Mouse (Mus musculus): Measurements from ENCODE around the gene Kcnh4. TPM values are rescaled to one million over a fixed set of nuclear protein-coding genes. Genes with fewer than 3 reads are reported as not detected.

Gene Kcnh4
- not detected in 2 replicates for total RNA-seq (2023)

DNA sequence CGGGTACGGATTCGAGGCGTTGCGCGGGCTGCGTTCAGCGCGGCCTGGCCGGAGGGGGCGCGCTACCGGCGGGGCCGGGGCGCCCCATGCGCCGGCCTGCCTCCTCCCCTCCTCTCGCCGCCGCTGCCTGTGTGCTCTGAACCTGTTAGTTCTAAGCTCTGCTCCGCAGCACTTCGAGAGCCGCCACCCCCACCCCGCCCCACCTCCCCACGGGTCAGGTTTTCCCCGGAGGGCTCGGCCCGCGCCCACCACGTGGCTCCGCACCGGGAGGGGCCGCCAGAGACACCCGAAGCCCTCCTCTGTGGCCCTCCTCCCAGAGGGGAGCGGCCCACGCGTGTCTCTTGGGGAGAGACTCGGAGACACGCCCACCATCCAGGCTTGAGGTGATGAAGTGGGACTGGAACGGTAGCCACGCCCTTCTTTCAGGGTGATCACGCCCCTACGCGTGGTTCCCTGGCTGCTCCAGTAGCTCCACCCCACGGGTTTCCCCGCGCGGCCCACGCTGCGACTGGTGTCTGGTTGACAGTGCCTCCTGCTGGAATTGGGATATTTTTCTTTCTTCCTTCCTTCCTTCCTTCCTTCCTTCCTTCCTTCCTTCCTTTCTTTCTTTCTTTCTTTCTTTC is at the start of gene Kcnh4:
TSS of gene Kcnh4 (minus strand) at position 332 of the 623 bp plus-strand sequence.

DNA sequence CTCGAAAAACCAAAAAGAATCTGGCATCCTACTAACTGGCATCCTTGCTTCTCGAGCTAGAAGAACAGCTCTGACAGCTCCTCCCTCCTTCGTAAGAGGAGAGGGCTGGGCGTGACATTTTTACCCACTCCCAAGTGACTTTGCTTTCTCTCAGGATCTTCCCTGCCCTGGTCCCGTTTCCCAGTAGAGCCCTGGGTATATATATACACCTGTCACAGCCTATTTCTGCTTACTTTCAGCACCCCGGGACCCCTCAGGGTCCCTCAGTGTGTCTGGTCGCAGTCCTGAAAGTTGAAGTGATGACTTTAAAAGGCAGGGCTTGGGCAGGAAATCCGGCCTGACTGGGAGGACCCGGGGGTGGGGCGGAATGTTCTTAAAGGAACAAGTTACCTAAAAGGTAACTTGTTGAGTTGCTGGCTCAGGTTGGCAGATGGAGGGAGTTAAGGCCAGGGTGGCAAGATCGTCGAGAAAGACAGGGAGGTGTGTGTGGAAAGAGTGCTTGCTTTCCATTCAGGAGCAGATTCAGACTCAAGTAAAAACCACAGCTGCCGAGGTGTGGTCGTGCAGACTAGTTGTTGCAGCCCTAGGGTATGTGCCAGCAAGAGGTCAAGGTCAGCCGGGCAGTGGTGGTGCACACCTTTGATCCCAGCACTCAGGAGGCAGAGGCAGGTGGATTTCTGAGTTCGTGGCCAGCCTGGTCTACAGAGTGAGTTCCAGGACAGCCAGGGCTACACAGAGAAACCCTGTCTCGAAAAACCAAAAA is 11.1 kb upstream of the Kcnh4 start, which contains the start of gene Ghdc:
TSS of gene Ghdc (minus strand) at position 312 of the 763 bp plus-strand sequence.

DNA sequence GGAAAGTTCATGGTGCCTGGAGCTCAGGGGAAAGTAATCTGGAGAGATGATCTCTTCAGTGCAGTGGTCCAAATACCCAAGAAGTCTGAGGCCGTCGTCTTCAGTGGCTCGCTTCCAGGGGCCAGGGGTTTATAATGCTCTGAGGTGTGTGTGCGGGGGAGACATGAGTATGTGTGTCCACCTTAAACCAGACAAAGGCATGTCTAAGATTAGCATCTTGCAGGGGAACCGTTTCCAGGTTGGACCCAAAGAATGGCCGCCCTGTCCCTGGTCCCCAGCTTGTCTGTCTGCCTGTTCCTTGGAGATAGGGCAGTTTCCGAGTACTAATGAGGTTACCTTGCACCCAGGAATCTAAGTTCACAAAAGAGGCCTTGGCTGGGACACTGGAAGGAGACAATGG is 3.1 kb upstream of the Kcnh4 start, which contains the start of gene Hcrt:
TSS of gene Hcrt (minus strand) at position 101 of the 400 bp plus-strand sequence.

DNA sequence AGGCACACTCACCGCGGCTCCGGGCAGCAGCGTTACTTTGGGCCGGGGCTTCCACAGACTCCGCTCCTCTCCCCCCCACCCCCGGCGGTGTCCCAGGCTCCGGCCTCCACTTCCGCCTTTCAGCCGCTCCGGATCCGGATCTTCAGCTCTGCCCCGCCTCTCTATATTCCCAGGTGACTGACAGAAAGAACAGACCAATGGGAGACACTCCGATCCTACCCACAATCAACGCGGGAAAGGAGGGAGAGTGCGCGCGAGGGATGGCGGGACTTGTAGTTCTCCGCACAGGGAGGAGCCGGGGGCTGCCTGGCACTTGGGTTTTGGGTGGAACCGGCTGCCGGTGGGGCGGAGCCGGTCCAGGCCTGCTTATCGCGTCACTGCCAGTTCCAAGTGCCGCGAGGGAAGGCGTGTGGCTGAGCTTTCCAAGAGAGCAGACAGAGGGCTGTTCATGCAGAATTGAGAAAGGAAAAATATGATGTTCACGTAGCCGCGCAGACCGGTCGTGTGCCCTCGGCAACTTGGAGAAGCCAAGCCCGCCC is 21.6 kb downstream of the Kcnh4 start, which contains the start of gene Rab5c:
TSS of gene Rab5c (minus strand) at position 150 of the 539 bp plus-strand sequence.

DNA sequence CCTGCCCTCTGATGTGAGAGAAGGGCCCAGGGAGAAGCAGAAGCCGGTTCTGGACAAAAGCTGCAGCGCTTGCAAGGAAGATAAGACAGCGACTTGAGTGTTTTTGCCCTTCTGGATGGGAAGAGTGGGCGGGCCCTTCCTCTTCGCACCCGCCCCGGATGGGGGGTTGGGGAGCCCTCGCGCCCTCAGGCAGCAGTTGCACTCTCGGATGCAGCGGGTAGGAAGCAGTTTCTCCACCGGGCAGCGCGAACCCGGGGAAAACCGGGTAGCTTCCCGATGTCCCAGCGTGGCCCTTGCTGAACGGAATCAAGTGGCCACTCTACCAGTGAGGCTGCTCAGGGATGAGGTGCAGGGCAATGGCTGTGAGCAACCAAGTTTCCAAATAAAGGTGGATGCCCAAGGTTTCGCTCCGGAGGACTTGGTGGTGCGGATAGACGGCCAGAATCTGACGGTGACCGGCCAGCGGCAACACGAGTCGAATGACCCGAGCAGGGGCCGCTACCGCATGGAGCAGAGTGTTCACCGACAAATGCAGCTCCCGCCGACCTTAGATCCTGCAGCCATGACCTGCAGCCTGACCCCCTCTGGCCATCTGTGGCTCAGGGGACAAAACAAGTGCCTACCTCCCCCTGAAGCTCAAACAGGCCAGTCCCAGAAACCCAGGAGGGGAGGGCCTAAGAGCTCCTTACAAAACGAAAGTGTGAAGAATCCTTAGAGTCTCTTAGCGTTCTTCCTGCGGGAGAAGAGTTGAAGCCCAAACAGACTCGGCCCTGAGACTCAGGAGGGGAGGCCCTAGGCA is 45.8 kb downstream of the Kcnh4 start, which contains the start of gene Hspb9:
TSS of gene Hspb9 (plus strand) at position 116 of the 799 bp plus-strand sequence.

DNA sequence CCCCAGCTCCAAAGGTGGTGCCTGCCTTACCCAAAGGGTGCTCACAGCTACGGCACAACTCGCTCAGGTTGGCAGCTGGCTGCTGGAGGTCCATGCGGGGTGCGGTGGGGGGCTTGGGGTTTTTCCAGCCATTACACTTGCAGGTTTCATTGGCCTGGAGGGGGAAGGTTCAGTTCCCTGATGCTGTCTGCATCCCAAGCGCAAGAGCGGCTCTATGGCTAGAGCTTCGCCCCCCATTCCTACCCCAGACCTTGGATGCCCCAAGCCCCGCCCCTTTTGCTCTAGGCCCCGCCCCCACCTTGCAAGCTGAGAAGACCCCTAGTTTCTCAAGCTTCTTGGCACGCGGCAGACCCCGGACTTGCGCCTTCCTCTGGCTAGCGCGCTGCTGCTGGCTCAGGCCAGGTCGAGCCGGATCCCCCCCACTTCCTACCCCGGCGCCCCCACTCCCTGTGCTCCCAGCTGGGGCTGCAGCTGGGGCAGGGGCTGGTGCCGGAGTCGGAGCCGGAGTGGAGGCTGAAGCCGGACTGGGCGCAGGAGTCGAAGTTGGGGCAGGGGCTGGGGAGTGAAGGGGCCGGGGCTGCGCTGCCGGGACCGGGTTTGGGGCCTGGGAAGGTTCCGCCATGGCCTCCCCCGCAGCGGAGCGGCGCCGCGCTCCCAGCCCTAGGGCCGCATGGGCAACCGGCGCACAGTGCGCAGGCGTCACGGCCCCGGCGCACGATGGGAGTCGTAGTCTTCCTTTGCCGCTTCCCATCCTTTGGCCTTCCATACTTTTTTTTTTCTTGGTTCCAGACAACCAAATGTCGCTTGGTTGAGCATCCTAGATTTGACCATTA is 47.7 kb downstream of the Kcnh4 start, which contains the start of gene Kat2a:
TSS of gene Kat2a (minus strand) at position 683 of the 833 bp plus-strand sequence.

DNA sequence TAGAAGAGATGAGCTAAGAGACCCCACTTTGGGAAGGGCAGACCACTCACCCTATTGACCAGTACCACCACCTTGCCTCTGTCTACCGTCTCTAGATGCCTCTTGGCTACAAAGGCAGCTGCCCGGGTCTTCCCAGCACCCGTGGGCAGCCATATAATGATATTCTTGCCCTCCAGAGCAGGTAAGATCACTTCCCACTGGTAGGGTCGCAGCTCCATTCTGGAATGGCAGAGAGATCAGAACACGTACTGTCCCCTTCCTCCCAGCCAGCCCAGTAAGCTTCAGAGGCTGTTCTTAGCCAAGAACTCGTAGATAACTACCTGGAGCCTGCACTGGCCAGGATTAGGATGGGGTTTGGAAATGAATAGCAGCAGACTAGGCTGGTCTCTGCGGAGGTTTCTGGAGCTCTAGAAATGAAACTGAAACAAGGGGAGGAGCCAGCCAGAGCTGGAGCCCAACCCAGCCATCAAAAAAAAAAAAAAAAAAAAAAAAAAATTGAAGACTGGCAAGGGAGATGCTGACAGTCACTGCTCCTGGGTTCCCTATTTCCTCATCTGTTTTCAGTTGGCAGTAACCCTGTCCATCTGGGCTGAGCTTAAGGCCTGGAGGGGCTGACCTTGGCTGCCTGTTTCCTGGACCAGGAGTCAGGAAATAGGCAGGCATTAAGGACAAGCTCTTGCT is 55.8 kb downstream of the Kcnh4 start, which contains the start of gene Dhx58:
TSS of gene Dhx58 (minus strand) at position 421 of the 681 bp plus-strand sequence.

DNA sequence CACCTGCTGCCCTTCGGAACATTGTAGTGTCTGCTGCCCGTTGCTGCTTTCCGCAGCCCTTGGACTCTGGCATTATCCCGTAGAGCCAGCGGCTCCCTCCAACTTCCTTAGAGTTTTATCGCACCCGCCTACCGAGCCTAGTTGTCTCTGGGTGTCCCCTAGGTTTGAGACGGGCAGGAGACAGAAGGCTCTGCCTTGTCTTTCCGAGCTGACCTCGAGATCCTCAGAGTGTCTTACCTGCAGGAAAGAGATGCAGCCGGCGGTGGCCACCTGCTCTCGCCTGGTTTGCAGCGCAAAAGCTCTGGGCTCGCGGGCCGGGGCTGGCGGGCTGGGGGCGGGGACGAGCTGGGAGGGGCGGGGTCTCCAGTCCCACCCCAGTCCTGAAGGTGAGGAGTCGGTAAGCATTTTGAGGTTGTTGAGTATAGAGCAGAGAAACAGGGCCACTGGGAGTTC is 67.6 kb downstream of the Kcnh4 start, which contains the start of gene Zfp385c:
TSS of gene Zfp385c (minus strand) at position 292 of the 453 bp plus-strand sequence.

Other genes with a start within 250 kb of the Kcnh4 start
- 116 and 138 TPM in 2 replicates for gene Acly, start 231.9 kb downstream of the Kcnh4 start, total RNA-seq (2023)
- gene Ttc25, start 214.3 kb downstream of the Kcnh4 start, total RNA-seq (2023), result not detected in 2 replicates
- gene Cnp, start 185.0 kb downstream of the Kcnh4 start, total RNA-seq (2023), result 8.8 and 11.1 TPM in 2 replicates
- 38.6 and 41.5 TPM in 2 replicates for gene Nkiras2, start 140.7 kb downstream of the Kcnh4 start, total RNA-seq (2023)
- gene Dnajc7, start 139.8 kb downstream of the Kcnh4 start, total RNA-seq (2023), result 130 and 149 TPM in 2 replicates
- not detected in 2 replicates for gene Zfp385c, start 67.5 kb downstream of the Kcnh4 start, total RNA-seq (2023)
- gene Dhx58, start 55.7 kb downstream of the Kcnh4 start, total RNA-seq (2023), result 24.0 and 25.9 TPM in 2 replicates
- gene Kat2a, start 47.5 kb downstream of the Kcnh4 start, total RNA-seq (2023), result 7.2 and 8.3 TPM in 2 replicates
- not detected in 2 replicates for gene Hspb9, start 46.1 kb downstream of the Kcnh4 start, total RNA-seq (2023)
- 158 and 168 TPM in 2 replicates for gene Rab5c, start 21.7 kb downstream of the Kcnh4 start, total RNA-seq (2023)
- not detected in 2 replicates for gene Hcrt, start 3.0 kb upstream of the Kcnh4 start, total RNA-seq (2023)
- 8.8 and 13.0 TPM in 2 replicates for gene Ghdc, start 11.0 kb upstream of the Kcnh4 start, total RNA-seq (2023)
- gene Stat5b, start 90.8 kb upstream of the Kcnh4 start, total RNA-seq (2023), result 82.0 and 86.7 TPM in 2 replicates
- 24.8 and 31.5 TPM in 2 replicates for gene Stat5a, start 99.4 kb upstream of the Kcnh4 start, total RNA-seq (2023)
- gene Stat3, start 179.6 kb upstream of the Kcnh4 start, total RNA-seq (2023), result 385 and 488 TPM in 2 replicates
- gene Cavin1, start 210.9 kb upstream of the Kcnh4 start, total RNA-seq (2023), result 0.48 and 0.98 TPM in 2 replicates
- 85.5 and 131 TPM in 2 replicates for gene Atp6v0a1, start 249.5 kb upstream of the Kcnh4 start, total RNA-seq (2023)